Mouse (Mus musculus) intestine, postnatal 0 days (tissue): ENCODE results near the gene Clasp2. TPM values are rescaled to one million over a fixed set of nuclear protein-coding genes. Genes with fewer than 3 reads are reported as not detected.
A peak's percentile ranks its signal among the peaks of the same experiment; 100 is the strongest.
"Not testable (repeated sequence)": the region's sequence is repeated elsewhere in the genome, so short reads cannot be mapped to it uniquely, and the experiment has no call there.

Source experiments
- ATAC-seq: fragments of 200-750 bp; cut with Nextera tagmentation; 2 replicates; pipeline ENCODE4 v1.8.0; 2017; ENCODE audit warnings: mild to moderate bottlenecking, moderate TSS enrichment, moderate library complexity
- H3K27ac ChIP-seq: fragments of 300-500 bp; sonication (generic); 2 replicates; pipeline ENCODE4 v1.5.1; 2014; ENCODE audit warnings: mild to moderate bottlenecking, low read depth, low read length, moderate library complexity
- H3K27me3 ChIP-seq: fragments of 300-500 bp; sonication (generic); replicated peaks from 2 replicates; pipeline ENCODE4 v1.6.1; 2014; ENCODE audit warnings: low read length, mixed read lengths; ENCODE audit not compliant: control insufficient read depth, insufficient read depth
- H3K36me3 ChIP-seq: fragments of 300-500 bp; sonication (generic); 2 replicates; pipeline ENCODE4 v1.6.1; 2014; ENCODE audit warnings: mild to moderate bottlenecking, moderate library complexity; ENCODE audit not compliant: control insufficient read depth, insufficient read depth
- H3K4me1 ChIP-seq: fragments of 300-500 bp; sonication (generic); replicated peaks from 2 replicates; pipeline ENCODE4 v1.6.1; 2014; ENCODE audit warnings: antibody characterized with exemption, low read length, mixed read lengths; ENCODE audit not compliant: control insufficient read depth, insufficient read depth
- H3K4me2 ChIP-seq: fragments of 300-500 bp; sonication (generic); replicated peaks from 2 replicates; pipeline ENCODE4 v1.6.1; 2014; ENCODE audit warnings: low read depth, mild to moderate bottlenecking, moderate library complexity
- H3K4me3 ChIP-seq: fragments of 300-500 bp; sonication (generic); 2 replicates; pipeline ENCODE4 v1.5.1; 2014; ENCODE audit warnings: low read depth, low read length
- H3K9ac ChIP-seq: fragments of 300-500 bp; sonication (generic); 2 replicates; pipeline ENCODE4 v1.6.1; 2014; ENCODE audit warnings: mild to moderate bottlenecking, low read depth, low read length
- H3K9me3 ChIP-seq: fragments of 300-500 bp; sonication (generic); 2 replicates; pipeline ENCODE4 v1.6.1; 2016; ENCODE audit warnings: mixed run types; ENCODE audit not compliant: control insufficient read depth
- CTCF ChIP-seq: sonication (generic); IDR thresholded peaks from 2 replicates; pipeline ENCODE4 v1.5.1; 2016; ENCODE audit warnings: low read depth, mild to moderate bottlenecking, control low read depth, antibody characterized with exemption, moderate library complexity
- whole genome bisulfite sequencing: fragments of 180-500 bp; shearing (Covaris S2); extraction: QIAGEN DNeasy Blood & Tissue Kit; methylation state at CpG from one replicate; pipeline ENCODE4 v1.1.7; 2014; 5-methylcytosine and 5-hydroxymethylcytosine counted together
- polyA plus RNA-seq: library from polyadenylated mRNA; unstranded; fragments of >200 nt; fragmentation: Nextera tagmentation; extraction: Ambion mirVana; gene quantifications from 2 replicates; pipeline ENCODE4 v1.2.1, GENCODE M21; 2015

The Clasp2 gene
- polyA plus RNA-seq, 1 experiment from 2014 or later: 7.2 TPM

GRCm38 (mm10) chr9:113867951-113868350 lies 126.7 kb downstream of the Clasp2 start:
- H3K4me3 ChIP-seq: no peak overlapping the region
- H3K9me3 ChIP-seq: no peaks in the 10 kb centered on the region
- no peaks in the 10 kb centered on the region for H3K27me3 ChIP-seq
- no peak overlapping the region for H3K4me2 ChIP-seq
- no peak for TF ChIP-seq CTCF
- H3K27ac ChIP-seq: no peak overlapping the region
- H3K36me3 ChIP-seq: peaks cover 33% of the 10 kb centered on the region
- no peaks in the 10 kb centered on the region for H3K4me1 ChIP-seq
- H3K9ac ChIP-seq: no peak overlapping the region
- 84% methylated on average over 5 of the region's 5 CpGs for WGBS
- ATAC-seq: no peak

- Histone ChIP-seq H3K4me3 (no peak overlapping the region), H3K9me3 (no peaks in the 10 kb centered on the region), H3K27me3 (no peaks in the 10 kb centered on the region), H3K4me2 (no peak overlapping the region), H3K4me1 (no peaks in the 10 kb centered on the region), H3K9ac (no peak overlapping the region), H3K36me3 (peaks cover 34% of the 10 kb centered on the region), H3K27ac (no peak overlapping the region)
- ATAC-seq: no peak
- WGBS: 91% methylated on average over 3 of the region's 3 CpGs
- TF ChIP-seq CTCF: no peak
Observed at GRCm38 (mm10) chr9:113894903-113895302, 153.6 kb downstream of the Clasp2 start.

- no peak overlapping the region for H3K4me2 ChIP-seq
- no peak overlapping the region for H3K27ac ChIP-seq
- H3K4me3 ChIP-seq: no peak overlapping the region
- H3K9ac ChIP-seq: no peak overlapping the region
- TF ChIP-seq CTCF: no peak
- H3K9me3 ChIP-seq: no peaks in the 10 kb centered on the region
- no peaks in the 10 kb centered on the region for H3K4me1 ChIP-seq
- 61% methylated on average over 4 of the region's 4 CpGs for WGBS
- no peaks in the 10 kb centered on the region for H3K27me3 ChIP-seq
- H3K36me3 ChIP-seq: peaks cover 41% of the 10 kb centered on the region
- ATAC-seq: no peak; the same call in 1 of the 2 replicates
Observed at GRCm38 (mm10) chr9:113903136-113903535, 161.9 kb downstream of the Clasp2 start.

- H3K27me3 ChIP-seq, H3K27ac ChIP-seq, H3K4me3 ChIP-seq, ATAC-seq, H3K4me1 ChIP-seq, H3K4me2 ChIP-seq, H3K9ac ChIP-seq, H3K9me3 ChIP-seq: not testable (repeated sequence)
- peak; percentile 42 for TF ChIP-seq CTCF
- peaks cover 46% of the 10 kb centered on the region for H3K36me3 ChIP-seq
- WGBS: over 99% methylated on average over 6 of the region's 6 CpGs
Observed at GRCm38 (mm10) chr9:113904315-113904714, 163.0 kb downstream of the Clasp2 start.

GRCm38 (mm10) chr9:113915789-113916188 lies 174.5 kb downstream of the Clasp2 start:
- WGBS: 93% methylated on average over 5 of the region's 5 CpGs
- no peak for TF ChIP-seq CTCF
- Histone ChIP-seq H3K9ac (no peak overlapping the region), H3K9me3 (no peaks in the 10 kb centered on the region), H3K36me3 (peaks cover 43% of the 10 kb centered on the region; the same call in 1 of the 2 replicates), H3K4me2 (no peak overlapping the region), H3K27me3 (no peaks in the 10 kb centered on the region), H3K4me3 (no peak overlapping the region), H3K4me1 (no peaks in the 10 kb centered on the region), H3K27ac (no peak overlapping the region; the same call in 1 of the 2 replicates)
- ATAC-seq: no peak

GRCm38 (mm10) chr9:113922677-113923076 lies 181.4 kb downstream of the Clasp2 start:
- no peak for ATAC-seq
- no peaks in the 10 kb centered on the region for H3K4me1 ChIP-seq
- H3K9me3 ChIP-seq: no peaks in the 10 kb centered on the region
- 68% methylated on average over 5 of the region's 5 CpGs for WGBS
- no peaks in the 10 kb centered on the region for H3K27me3 ChIP-seq
- H3K9ac ChIP-seq: no peak overlapping the region
- H3K27ac ChIP-seq: no peak overlapping the region
- no peak overlapping the region for H3K4me2 ChIP-seq
- H3K36me3 ChIP-seq: peaks cover 10% of the 10 kb centered on the region; the same call in 1 of the 2 replicates
- no peak for TF ChIP-seq CTCF
- no peak overlapping the region for H3K4me3 ChIP-seq

- no peak overlapping the region for H3K4me2 ChIP-seq
- H3K36me3 ChIP-seq: 0 out of 2 replicates have a peak, but pooled peaks cover 6% of the 10 kb centered on the region
- ATAC-seq: no peak
- no peaks in the 10 kb centered on the region for H3K4me1 ChIP-seq
- 92% methylated on average over 5 of the region's 5 CpGs for WGBS
- H3K9ac ChIP-seq: no peak overlapping the region
- H3K27ac ChIP-seq: no peak overlapping the region
- no peak for TF ChIP-seq CTCF
- H3K27me3 ChIP-seq: no peaks in the 10 kb centered on the region
- H3K4me3 ChIP-seq: no peak overlapping the region
- no peaks in the 10 kb centered on the region for H3K9me3 ChIP-seq
Observed at GRCm38 (mm10) chr9:113924883-113925282, 183.6 kb downstream of the Clasp2 start.
